In genomic region chr4:63840457-63840856, GRCm38 (mm10) we compare ENCODE assay signal across 10 mouse cellular contexts. TPM values are rescaled to one million over a fixed set of nuclear protein-coding genes. Genes with fewer than 3 reads are reported as not detected.
DNase-seq lines count a peak whose midpoint lies in the region.
"Had no signal": no experiment of that assay in that cellular context is flagged by ENCODE, and none has a peak within 500 bp of the region (broad histone marks: within the 10 kb centered on the region; RNA-seq: fewer than 3 reads in every experiment).

No protein-coding gene starts in this region.

- peak; percentile 15 for DNase-seq in adrenal gland, adult 2 months
- no peak for DNase-seq in adrenal gland, postnatal 4 days (ENCODE audit: low spot score in 2 of 2)
- peak; percentile 37 for DNase-seq in layer of hippocampus, adult 11-12 months (ENCODE audit: low spot score)
- DNase-seq in layer of hippocampus, adult 9-10 months (ENCODE audit: low spot score) = no peak
- peak; percentile 51 for DNase-seq in Muller cell, postnatal 12 days (ENCODE audit: inconsistent ontology term)
- peak; percentile 44 for DNase-seq in kidney, postnatal 14 days
- DNase-seq in spleen, postnatal 14 days (ENCODE audit: low spot score in 2 of 2) = peak; percentile 9 to 38
- DNase-seq in cerebellum, adult 8-10 months = no peak

RNA-seq across cellular contexts. Expression of gene Tnfsf8, which starts 20.7 kb away (rescaled TPM):
- under 1 TPM; 0.09 to 0.14 TPM for total RNA-seq in adrenal gland, adult 2 months (2021)
- polyA plus RNA-seq in adrenal gland, adult 2 months (2012; rRNA removed) = 0.09 TPM in 1 of 2 replicates, not detected in the other
- not detected for total RNA-seq in adrenal gland, postnatal 4 days (2021)
- total RNA-seq: layer of hippocampus, postnatal 36 days had no signal
- polyA plus RNA-seq: embryonic facial prominence, embryonic 15.5 days had no signal

Comparison
In these comparisons a context has a peak if more than half of its experiments do, and no peak if none do; other contexts are left out.
1. DNase-seq: peak in adrenal gland, adult 2 months (single experiment), layer of hippocampus, adult 11-12 months (single experiment), Muller cell, postnatal 12 days (single experiment), kidney, postnatal 14 days (single experiment) and spleen, postnatal 14 days (2 of 2); none in adrenal gland, postnatal 4 days (0 of 2), layer of hippocampus, adult 9-10 months (single experiment) and cerebellum, adult 8-10 months (single experiment).